Mouse (Mus musculus) bone marrow macrophage, adult 2 months (primary cell): ENCODE results near the gene Cadm1.

Source experiments
- CTCF ChIP-seq: IDR thresholded peaks from 2 replicates; pipeline ENCODE4 v1.5.1; 2012; ENCODE audit warnings: low read depth, mild to moderate bottlenecking, low read length, moderate library complexity
- POLR2A ChIP-seq: IDR thresholded peaks from 2 replicates; pipeline ENCODE4 v1.6.1; 2012; ENCODE audit warnings: mild to moderate bottlenecking, low read depth, low read length, borderline replicate concordance

- TF ChIP-seq POLR2A (no peak), CTCF (no peak)
These were observed 139.2 kb downstream of the Cadm1 start for GRCm38 (mm10) chr9:47669206-47669605.
